Mouse (Mus musculus) forebrain, embryonic 14.5 days (tissue): Measurements from ENCODE around the gene Actr2. TPM values are rescaled to one million over a fixed set of nuclear protein-coding genes. Genes with fewer than 3 reads are reported as not detected.
A peak's percentile ranks its signal among the peaks of the same experiment; 100 is the strongest.
"Not testable (repeated sequence)": the region's sequence is repeated elsewhere in the genome, so short reads cannot be mapped to it uniquely, and the experiment has no call there.

Experiments
- ATAC-seq: fragments of 200-750 bp; cut with Nextera tagmentation; 2 replicates; pipeline ENCODE4 v1.8.0; 2017; ENCODE audit warnings: mild to moderate bottlenecking, moderate library complexity
- DNase-seq: peaks from one replicate; pipeline ENCODE4 v3.0.0-alpha.2; 2015; ENCODE audit warnings: low spot score
- H3K27ac ChIP-seq: fragments of 300-500 bp; sonication (generic); 2 replicates; pipeline ENCODE4 v1.5.1; 2014; ENCODE audit warnings: low read depth, mild to moderate bottlenecking, control low read depth, low read length, moderate library complexity
- H3K27me3 ChIP-seq: fragments of 300-500 bp; sonication (generic); replicated peaks from 2 replicates; pipeline ENCODE4 v1.6.1; 2014; ENCODE audit warnings: low read length, control low read depth, mixed read lengths; ENCODE audit not compliant: control insufficient read depth, insufficient read depth
- H3K36me3 ChIP-seq: fragments of 300-500 bp; sonication (generic); 2 replicates; pipeline ENCODE4 v1.6.1; 2014; ENCODE audit warnings: low read length, control low read depth; ENCODE audit not compliant: control insufficient read depth, insufficient read depth
- H3K4me1 ChIP-seq: fragments of 300-500 bp; sonication (generic); 2 replicates; pipeline ENCODE4 v1.6.1; 2014; ENCODE audit warnings: antibody characterized with exemption, low read length, control low read depth; ENCODE audit not compliant: control insufficient read depth, insufficient read depth
- H3K4me2 ChIP-seq: fragments of 300-500 bp; sonication (generic); 2 replicates; pipeline ENCODE4 v1.6.1; 2014; ENCODE audit warnings: mild to moderate bottlenecking, control low read depth, low read length
- H3K4me3 ChIP-seq: fragments of 300-500 bp; sonication (generic); 2 replicates; pipeline ENCODE4 v1.5.1; 2014; ENCODE audit warnings: low read depth, low read length, control low read depth
- H3K9ac ChIP-seq: fragments of 300-500 bp; sonication (generic); 2 replicates; pipeline ENCODE4 v1.6.1; 2014; ENCODE audit warnings: mild to moderate bottlenecking, low read length, control low read depth, moderate library complexity
- H3K9me3 ChIP-seq: fragments of 300-500 bp; sonication (generic); replicated peaks from 2 replicates; pipeline ENCODE4 v1.6.1; 2016; ENCODE audit warnings: low read length, control low read depth, mixed read lengths; ENCODE audit not compliant: control insufficient read depth
- WGBS: fragments of 180-500 bp; shearing (Covaris S2); extraction: QIAGEN DNeasy Blood & Tissue Kit; methylation state at CpG from one replicate; pipeline ENCODE4 v1.1.7; 2014; 5-methylcytosine and 5-hydroxymethylcytosine counted together
- polyA plus RNA-seq: library from polyadenylated mRNA; unstranded; fragments of >200 nt; fragmentation: Nextera tagmentation; extraction: Ambion mirVana; gene quantifications from 2 replicates; pipeline ENCODE4 v1.2.1, GENCODE M21; 2014

Actr2 gene
- polyA plus RNA-seq = 79.6 and 80.9 TPM in 2 replicates

DNA sequence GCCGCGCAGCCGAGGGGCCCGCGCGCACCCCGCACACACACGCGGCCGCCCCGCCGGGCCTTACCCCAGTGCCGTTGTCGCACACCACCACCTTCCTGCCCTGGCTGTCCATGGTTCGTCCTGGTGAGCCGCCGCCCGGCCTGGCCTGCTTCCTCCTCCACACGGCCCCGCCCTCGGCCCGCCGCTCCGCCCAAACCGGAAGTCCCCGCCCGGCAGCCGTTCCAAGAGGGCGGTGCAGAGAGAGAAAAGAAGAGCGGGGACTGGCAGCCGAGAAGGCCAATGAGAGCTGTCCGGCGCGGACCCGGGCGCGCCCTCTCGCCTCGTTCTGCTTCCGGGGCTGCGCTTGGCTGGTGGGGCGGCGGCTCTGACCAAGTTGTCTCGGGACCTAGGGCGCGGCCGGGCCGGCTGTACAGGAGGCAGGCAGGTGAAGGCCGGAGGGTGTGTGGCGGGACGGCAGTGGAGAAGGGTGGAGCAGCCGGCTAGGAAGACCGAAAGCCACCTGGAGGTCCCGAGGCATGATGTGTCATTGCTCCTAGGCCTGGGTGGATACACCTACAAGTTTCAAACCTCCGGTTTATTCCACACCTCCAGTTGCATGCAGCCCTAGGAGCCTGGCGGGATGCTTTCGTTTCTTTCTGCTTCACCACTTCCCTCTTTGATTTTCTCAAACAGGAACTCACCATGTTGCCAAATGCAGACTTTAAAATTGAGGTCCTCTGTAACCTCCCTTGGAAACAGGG lies at the start of gene Actr2:
Actr2 (minus strand) TSS at position 173 of the 740 bp plus-strand sequence.
- H3K4me3 ChIP-seq = peak within 1 kb of the TSS; percentile 78
- under 1% methylated on average over 54 of the region's 57 CpGs for WGBS

DNA sequence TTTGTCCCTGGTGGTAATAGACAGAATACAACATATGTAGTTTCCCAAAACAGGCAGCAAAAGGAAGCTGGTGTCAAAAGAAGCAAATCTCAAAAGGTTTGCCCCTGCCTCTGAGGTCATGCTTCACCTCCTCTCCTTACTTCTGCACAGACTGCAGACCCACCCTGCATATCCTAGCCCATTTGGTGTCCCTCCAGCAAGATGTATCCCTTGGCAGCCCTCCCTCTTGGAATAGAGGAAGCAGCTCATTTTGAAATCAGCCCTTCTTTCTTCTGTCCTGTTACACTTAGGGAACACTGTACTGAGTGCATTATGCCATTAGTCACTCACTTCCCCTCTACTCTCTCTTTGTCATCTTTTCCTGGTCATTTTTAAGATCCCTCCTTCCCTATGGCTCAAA lies 46.2 kb upstream of the Actr2 start:
- Histone ChIP-seq H3K9me3 (no peaks in the 10 kb centered on the region), H3K27ac (no peak overlapping the region), H3K9ac (no peak overlapping the region), H3K4me3 (no peak overlapping the region), H3K4me2 (no peak overlapping the region), H3K4me1 (no peaks in the 10 kb centered on the region), H3K36me3 (no peaks in the 10 kb centered on the region), H3K27me3 (no peaks in the 10 kb centered on the region)
- no peak for DNase-seq
- no peak for ATAC-seq

More for the DNA sequence above, at the start of gene Actr2:
- DNase-seq (peak; percentile 96), ATAC-seq (peak; percentile 99)
- Histone ChIP-seq H3K9me3 (no peaks in the 10 kb centered on the region), H3K4me1 (peaks cover 11% of the 10 kb centered on the region), H3K36me3 (no peaks in the 10 kb centered on the region), H3K27ac (peak within 1 kb of the TSS; percentile 91), H3K27me3 (no peaks in the 10 kb centered on the region), H3K4me2 (peak within 1 kb of the TSS; percentile 85), H3K9ac (peak within 1 kb of the TSS; percentile 88)

DNA sequence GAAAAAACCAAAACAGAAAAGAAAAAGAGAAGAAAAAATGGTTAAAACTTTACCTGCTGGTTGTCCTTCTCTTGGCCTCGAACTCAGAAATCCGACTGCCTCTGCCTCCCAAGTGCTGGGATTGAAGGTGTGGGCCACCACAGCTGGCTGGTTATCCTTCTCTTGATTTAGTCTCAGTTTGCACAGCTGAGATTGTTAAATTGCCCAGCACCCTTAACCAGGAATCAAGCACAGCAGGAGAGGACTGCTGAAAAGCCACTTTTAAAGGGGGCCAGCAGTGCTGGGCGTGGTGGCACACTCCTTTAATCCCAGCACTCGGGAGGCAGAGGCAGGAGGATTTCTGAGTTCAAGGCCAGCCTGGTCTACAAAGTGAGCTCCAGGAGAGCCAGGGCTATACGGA lies 40.8 kb upstream of the Actr2 start:
- H3K4me3 ChIP-seq = not testable (repeated sequence)

DNA sequence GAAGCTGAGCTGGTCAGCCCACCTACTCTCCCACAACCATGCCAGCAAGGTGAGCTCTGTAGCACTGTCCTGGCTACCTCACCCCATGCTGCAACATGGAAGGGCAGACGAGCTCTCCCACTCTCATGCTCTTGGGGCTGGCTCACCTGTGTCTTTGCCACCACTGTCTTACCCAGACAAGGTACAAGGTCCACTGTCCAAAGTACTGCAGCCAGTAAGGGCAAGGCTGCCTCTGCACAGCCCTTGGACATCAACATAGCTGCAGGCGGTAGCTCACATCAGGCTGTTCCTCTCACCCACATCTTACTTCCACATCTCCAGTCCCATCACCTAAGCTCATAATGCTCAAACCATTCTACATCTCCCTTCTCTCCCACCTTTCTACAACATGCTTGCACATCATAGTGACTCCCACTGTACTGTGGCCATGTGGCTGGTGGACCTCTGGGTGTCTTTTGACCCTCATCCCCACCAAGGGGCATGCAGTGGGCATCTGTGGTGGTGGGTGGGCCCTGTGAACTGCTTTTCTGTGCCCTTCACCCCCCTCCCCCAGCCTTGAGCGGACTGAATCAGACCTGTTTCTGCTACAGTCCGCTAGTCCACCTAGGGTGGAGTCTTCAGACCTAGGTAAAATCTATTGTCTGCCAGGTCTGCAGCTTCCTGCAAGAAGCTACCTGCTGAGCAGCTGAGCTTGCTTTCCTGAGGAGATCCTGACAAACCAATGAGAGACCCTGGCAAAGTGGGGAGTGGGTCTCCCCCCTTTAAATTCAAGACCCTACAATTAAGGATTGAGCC lies 39.6 kb upstream of the Actr2 start:
- Histone ChIP-seq H3K9ac (no peak overlapping the region), H3K4me2 (no peak overlapping the region), H3K36me3 (no peaks in the 10 kb centered on the region), H3K4me1 (no peaks in the 10 kb centered on the region), H3K9me3 (no peaks in the 10 kb centered on the region), H3K27ac (no peak overlapping the region), H3K4me3 (no peak overlapping the region), H3K27me3 (no peaks in the 10 kb centered on the region)
- DNase-seq (no peak), ATAC-seq (no peak)
- WGBS = 87% methylated on average over 4 of the region's 4 CpGs

More for the DNA sequence above, 40.8 kb upstream of the Actr2 start:
- not testable (repeated sequence) for ATAC-seq, DNase-seq, H3K9me3 ChIP-seq, H3K36me3 ChIP-seq, H3K4me1 ChIP-seq, H3K27me3 ChIP-seq, H3K9ac ChIP-seq, H3K27ac ChIP-seq, H3K4me2 ChIP-seq
- WGBS = 89% methylated on average over 5 of the region's 5 CpGs

DNA sequence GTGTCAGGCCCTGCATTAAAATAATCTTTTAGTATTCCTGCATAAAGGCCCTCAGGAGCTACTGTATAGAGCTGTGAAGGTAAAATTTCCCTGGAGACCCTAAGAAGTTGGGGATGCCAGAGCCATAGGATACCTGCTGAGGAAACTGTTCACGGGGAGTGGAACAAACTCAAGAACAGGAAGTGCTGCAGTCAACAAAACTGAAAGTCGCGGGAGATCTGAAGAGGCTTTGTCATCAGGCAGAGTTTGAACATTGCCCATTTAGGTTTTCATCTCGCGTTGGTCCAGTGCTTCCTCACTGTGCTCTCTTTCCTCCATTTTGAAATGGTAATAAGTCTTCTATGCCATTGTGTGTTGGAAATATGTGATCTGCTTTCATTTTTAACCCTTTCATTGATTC lies 38.6 kb upstream of the Actr2 start:
- no peak for ATAC-seq
- Histone ChIP-seq H3K4me1 (no peaks in the 10 kb centered on the region), H3K36me3 (no peaks in the 10 kb centered on the region), H3K4me3 (no peak overlapping the region), H3K9me3 (no peaks in the 10 kb centered on the region), H3K9ac (no peak overlapping the region), H3K27me3 (no peaks in the 10 kb centered on the region), H3K4me2 (no peak overlapping the region), H3K27ac (no peak overlapping the region)
- no peak for DNase-seq
- WGBS = 89% methylated on average over 5 of the region's 5 CpGs

DNA sequence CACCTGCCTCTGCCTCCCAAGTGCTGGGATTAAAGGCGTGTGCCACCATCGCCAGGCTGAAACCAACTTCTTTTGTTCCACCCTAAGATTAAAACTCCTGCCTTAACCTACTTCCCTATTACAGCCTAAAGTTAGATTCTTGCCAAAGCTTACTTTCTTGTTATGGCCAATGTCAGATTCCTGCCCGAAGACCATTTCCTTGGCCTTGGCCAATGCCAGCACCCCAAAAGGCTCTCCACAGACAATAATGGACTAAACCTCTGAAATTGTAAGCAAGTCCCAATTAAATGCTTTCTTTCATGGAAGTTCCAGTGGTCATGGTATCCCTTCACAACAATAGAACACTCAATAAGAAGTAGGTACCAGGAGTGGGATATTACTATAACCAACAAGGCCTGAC lies 37.2 kb upstream of the Actr2 start:
- DNase-seq (no peak), ATAC-seq (no peak)
- no peak overlapping the region for H3K4me2 ChIP-seq
- no peaks in the 10 kb centered on the region for H3K4me1 ChIP-seq
- no peaks in the 10 kb centered on the region for H3K9me3 ChIP-seq
- no peak overlapping the region for H3K9ac ChIP-seq
- 94% methylated on average over 3 of the region's 3 CpGs for WGBS
- no peak overlapping the region for H3K4me3 ChIP-seq
- H3K27me3 ChIP-seq = no peaks in the 10 kb centered on the region
- H3K36me3 ChIP-seq = no peaks in the 10 kb centered on the region
- H3K27ac ChIP-seq = no peak overlapping the region

DNA sequence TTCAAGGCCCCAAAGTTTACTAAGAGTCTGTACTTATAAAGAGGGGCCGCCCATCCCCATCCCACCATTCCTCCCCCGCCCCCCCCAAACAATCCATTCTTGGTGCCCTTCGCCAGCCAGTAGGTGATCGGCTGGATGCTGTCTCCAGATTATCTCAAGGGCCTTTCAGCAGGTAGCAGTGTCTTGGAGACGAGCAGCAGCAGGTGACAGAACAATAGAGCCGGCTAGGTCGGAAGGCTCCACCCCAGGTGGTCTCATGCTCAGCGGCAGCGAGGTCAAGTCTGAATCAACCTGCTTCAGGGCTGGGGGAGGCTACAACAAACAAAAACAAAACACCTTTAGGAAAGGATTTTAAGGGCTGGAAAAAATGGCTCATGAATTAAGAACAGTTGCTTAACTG lies 32.7 kb upstream of the Actr2 start:
- DNase-seq (no peak), ATAC-seq (no peak)
- 15% methylated on average over 9 of the region's 9 CpGs for WGBS
- no peaks in the 10 kb centered on the region for H3K27me3 ChIP-seq
- no peaks in the 10 kb centered on the region for H3K36me3 ChIP-seq
- H3K4me3 ChIP-seq = no peak overlapping the region
- no peak overlapping the region for H3K4me2 ChIP-seq
- no peak overlapping the region for H3K9ac ChIP-seq
- H3K27ac ChIP-seq = no peak overlapping the region
- no peaks in the 10 kb centered on the region for H3K4me1 ChIP-seq
- no peaks in the 10 kb centered on the region for H3K9me3 ChIP-seq

DNA sequence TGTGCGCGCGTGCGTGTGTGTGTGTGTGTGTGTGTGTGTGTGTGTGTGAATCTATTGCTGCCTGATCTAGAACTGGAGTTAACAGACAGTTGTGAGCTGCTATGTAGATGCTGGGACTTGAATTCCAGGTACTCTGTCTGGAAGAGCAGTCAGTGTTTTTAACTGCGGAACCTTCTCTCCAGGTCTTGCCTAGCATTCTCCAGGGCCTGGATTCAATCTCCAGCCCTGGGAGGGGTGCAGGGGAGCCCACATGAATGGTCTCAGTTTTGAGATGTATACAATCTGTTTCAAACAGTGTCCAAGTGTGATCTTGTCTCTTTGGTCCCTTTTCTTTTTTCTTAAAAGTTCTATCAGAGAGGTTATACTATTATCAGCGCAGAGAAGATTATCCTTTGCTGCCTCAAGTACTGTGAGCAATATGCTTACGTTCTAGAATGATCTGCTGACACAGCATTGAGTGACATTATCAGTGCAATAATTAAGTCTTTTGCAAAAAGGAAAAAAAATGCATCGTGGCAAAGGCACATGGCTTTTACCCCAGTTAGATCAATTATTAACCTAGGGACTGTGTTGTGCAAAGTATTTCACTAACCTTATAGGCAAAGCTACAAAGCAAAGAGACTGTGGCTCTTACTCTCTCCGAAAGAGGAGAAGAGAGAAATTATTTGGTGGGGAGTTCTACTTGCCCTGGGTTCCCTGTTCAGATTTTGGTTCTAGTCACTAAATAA lies 32.0 kb upstream of the Actr2 start:
- ATAC-seq = no peak
- no peak overlapping the region for H3K4me2 ChIP-seq
- H3K27ac ChIP-seq = no peak overlapping the region
- H3K9ac ChIP-seq = no peak overlapping the region
- 89% methylated on average over 9 of the region's 9 CpGs for WGBS
- DNase-seq = no peak
- no peaks in the 10 kb centered on the region for H3K36me3 ChIP-seq
- H3K4me1 ChIP-seq = no peaks in the 10 kb centered on the region
- no peaks in the 10 kb centered on the region for H3K27me3 ChIP-seq
- H3K4me3 ChIP-seq = no peak overlapping the region
- no peaks in the 10 kb centered on the region for H3K9me3 ChIP-seq
